Mouse (Mus musculus): ENCODE results near the gene Papolb. TPM values are rescaled to one million over a fixed set of nuclear protein-coding genes. Genes with fewer than 3 reads are reported as not detected.
A peak's percentile ranks its signal among the peaks of the same experiment; 100 is the strongest.

The Papolb gene
- polyA plus RNA-seq, 1 experiment from 2014 or later, result 0.09 TPM

GRCm38 (mm10) chr5:142489955-142490707 lies 39.7 kb downstream of the Papolb start:
- no peak for ATAC-seq (replicated peaks; ENCODE audit: insufficient number of reproducible peaks, insufficient read depth, low FRiP score, low read depth)
- Histone ChIP-seq H3K9ac (no peak overlapping the region), H3K4me2 (no peak overlapping the region), H3K27me3 (no peaks in the 10 kb centered on the region), H3K27ac (no peak overlapping the region), H3K9me3 (replicated peaks) (no peaks in the 10 kb centered on the region), H3K36me3 (no peaks in the 10 kb centered on the region), H3K4me1 (replicated peaks) (peaks cover 7% of the 10 kb centered on the region), H3K4me3 (no peak overlapping the region)
- 69% methylated on average over 9 of the region's 9 CpGs for WGBS

GRCm38 (mm10) chr5:142486654-142487053 lies 43.2 kb downstream of the Papolb start:
- no peak overlapping the region for H3K9ac ChIP-seq
- no peak overlapping the region for H3K4me3 ChIP-seq
- no peak for ATAC-seq (replicated peaks; ENCODE audit: insufficient number of reproducible peaks, insufficient read depth, low FRiP score, low read depth)
- 65% methylated on average over 9 of the region's 9 CpGs for WGBS
- no peaks in the 10 kb centered on the region for H3K9me3 ChIP-seq (replicated peaks)
- no peaks in the 10 kb centered on the region for H3K27me3 ChIP-seq
- H3K4me1 ChIP-seq (replicated peaks), result no peaks in the 10 kb centered on the region
- H3K4me2 ChIP-seq, result no peak overlapping the region
- H3K36me3 ChIP-seq, result no peaks in the 10 kb centered on the region
- H3K27ac ChIP-seq, result no peak overlapping the region

DNA sequence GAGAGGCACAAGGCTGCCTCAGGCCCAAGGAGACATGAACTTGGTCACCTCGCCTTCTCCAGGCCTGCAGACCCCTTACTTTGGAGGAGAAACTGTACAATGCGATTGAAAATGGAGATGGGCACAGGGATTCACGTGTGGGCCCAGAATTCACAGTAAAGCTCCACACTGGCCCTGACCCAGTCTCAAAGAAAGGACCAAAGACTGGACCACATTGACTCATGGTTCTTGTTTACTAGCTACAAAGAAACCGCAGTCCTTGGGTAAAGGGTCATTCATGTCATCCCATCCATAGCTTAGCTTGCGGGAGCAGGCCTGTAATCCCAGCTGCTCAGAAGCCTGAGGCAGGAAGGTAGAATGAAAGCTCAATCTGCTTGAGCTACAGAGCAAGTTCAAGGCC lies 46.3 kb downstream of the Papolb start:
- no peak overlapping the region for H3K9ac ChIP-seq
- 90% methylated on average over 5 of the region's 5 CpGs for WGBS
- no peak overlapping the region for H3K4me2 ChIP-seq
- no peak for ATAC-seq (replicated peaks; ENCODE audit: insufficient number of reproducible peaks, insufficient read depth, low FRiP score, low read depth)
- H3K4me1 ChIP-seq (replicated peaks), result peaks cover 6% of the 10 kb centered on the region
- no peaks in the 10 kb centered on the region for H3K36me3 ChIP-seq
- no peak overlapping the region for H3K27ac ChIP-seq
- H3K9me3 ChIP-seq (replicated peaks), result no peaks in the 10 kb centered on the region
- H3K27me3 ChIP-seq, result no peaks in the 10 kb centered on the region
- no peak overlapping the region for H3K4me3 ChIP-seq

DNA sequence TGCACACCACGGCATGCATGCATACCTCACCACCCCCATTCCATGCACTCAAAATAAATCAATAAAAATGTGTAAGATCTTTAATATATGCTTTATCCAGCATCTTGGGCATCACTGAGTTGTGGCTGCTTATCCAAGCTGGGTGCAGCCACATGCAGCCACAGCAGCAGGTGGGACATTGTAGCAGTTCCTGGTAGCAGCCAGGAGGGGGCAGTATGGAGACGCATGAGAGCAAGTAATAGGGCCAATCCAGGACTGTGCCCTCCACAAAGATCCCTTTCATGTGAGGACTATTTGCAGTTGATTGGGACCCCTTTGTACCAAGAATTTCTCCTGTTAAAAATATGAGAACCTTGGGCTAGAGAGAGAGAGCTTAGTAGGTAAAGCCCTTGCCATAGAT lies 47.4 kb downstream of the Papolb start:
- Histone ChIP-seq H3K4me1 (replicated peaks) (peaks cover 13% of the 10 kb centered on the region), H3K9ac (no peak overlapping the region), H3K36me3 (no peaks in the 10 kb centered on the region), H3K4me2 (no peak overlapping the region), H3K4me3 (no peak overlapping the region), H3K9me3 (replicated peaks) (no peaks in the 10 kb centered on the region), H3K27me3 (no peaks in the 10 kb centered on the region), H3K27ac (no peak overlapping the region)
- whole genome bisulfite sequencing, result 63% methylated on average over 2 of the region's 2 CpGs
- ATAC-seq (replicated peaks; ENCODE audit: insufficient number of reproducible peaks, insufficient read depth, low FRiP score, low read depth), result no peak

- no peaks in the 10 kb centered on the region; the same call in 1 of the 2 replicates for H3K36me3 ChIP-seq
- peaks cover 19% of the 10 kb centered on the region for H3K4me1 ChIP-seq (replicated peaks)
- WGBS, result 29% methylated on average over 17 of the region's 17 CpGs
- H3K4me3 ChIP-seq, result peak overlapping the region; percentile 26
- no peak overlapping the region; the same call in 1 of the 2 replicates for H3K9ac ChIP-seq
- no peaks in the 10 kb centered on the region for H3K9me3 ChIP-seq (replicated peaks)
- peak; percentile 54; the same call in 1 of the 2 replicates for ATAC-seq (replicated peaks; ENCODE audit: insufficient number of reproducible peaks, insufficient read depth, low FRiP score, low read depth)
- no peaks in the 10 kb centered on the region for H3K27me3 ChIP-seq
- no peak overlapping the region for H3K27ac ChIP-seq
- H3K4me2 ChIP-seq, result peak overlapping the region; percentile 53
Measured at GRCm38 (mm10) chr5:142478829-142479435, 50.9 kb downstream of the Papolb start.

DNA sequence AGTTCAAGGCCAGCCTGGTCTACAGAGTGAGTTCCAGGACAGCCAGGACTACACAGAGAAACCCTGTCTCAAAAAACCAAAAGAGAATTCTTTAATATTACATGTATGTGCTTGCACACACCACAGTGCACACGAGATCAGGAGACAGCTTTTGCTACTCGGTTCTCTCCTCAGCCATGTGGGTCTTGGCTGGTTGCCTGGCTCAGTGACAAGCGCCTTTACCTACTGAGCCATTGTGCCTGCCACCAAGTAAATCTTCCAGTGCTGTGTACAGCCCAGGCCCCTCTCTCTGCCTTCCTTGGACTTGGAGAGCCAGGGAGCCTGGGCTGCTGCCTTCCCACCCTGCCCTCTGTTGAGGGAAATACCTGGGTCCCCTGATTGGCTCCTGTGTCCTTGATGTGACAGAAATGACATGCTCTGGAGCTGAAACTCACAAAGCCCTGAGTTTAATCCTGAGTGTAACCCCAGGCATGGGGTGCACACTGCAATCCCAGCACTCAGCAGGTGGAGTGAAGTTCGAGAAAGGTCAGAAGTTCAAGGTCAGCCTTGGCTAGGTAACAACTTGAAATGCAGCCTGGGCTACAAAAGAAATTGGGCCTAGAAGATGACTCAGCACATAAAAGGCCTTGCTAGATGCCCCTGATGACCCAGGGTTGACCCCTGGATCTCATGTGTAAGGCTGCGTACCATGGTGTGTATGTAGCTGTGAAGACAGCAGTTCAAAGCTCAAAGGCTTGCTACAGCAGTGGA lies 51.8 kb downstream of the Papolb start:
- no peaks in the 10 kb centered on the region; the same call in 1 of the 2 replicates for H3K36me3 ChIP-seq
- no peak overlapping the region for H3K4me3 ChIP-seq
- no peaks in the 10 kb centered on the region for H3K27me3 ChIP-seq
- no peaks in the 10 kb centered on the region for H3K9me3 ChIP-seq (replicated peaks)
- WGBS, result 78% methylated on average over 5 of the region's 5 CpGs
- no peak for ATAC-seq (replicated peaks; ENCODE audit: insufficient number of reproducible peaks, insufficient read depth, low FRiP score, low read depth)
- peaks cover 19% of the 10 kb centered on the region for H3K4me1 ChIP-seq (replicated peaks)
- no peak overlapping the region for H3K4me2 ChIP-seq
- no peak overlapping the region for H3K9ac ChIP-seq
- H3K27ac ChIP-seq, result no peak overlapping the region

DNA sequence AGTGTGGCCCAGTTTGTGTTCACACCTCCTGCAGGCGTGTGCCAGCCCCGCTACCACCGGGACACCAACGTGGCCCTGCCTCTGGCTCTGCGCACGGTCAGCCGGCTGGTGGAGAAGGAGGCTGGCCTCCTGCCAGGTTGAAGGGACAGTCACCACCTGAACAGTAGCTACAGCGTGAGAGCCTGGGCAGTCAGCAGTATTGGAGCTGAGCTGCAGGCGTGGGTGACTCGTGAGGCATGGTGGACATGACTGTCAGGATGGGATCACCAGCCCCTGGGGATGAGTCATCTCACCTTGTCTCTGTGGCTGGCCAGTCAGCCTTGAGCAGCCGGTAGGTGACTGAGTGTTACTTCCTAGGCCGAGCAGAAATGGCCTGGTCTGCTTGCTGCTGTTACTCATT lies 52.5 kb downstream of the Papolb start:
- no peaks in the 10 kb centered on the region for H3K9me3 ChIP-seq (replicated peaks)
- H3K4me2 ChIP-seq, result no peak overlapping the region
- no peaks in the 10 kb centered on the region for H3K27me3 ChIP-seq
- H3K4me3 ChIP-seq, result no peak overlapping the region
- H3K27ac ChIP-seq, result no peak overlapping the region
- H3K4me1 ChIP-seq (replicated peaks), result peaks cover 19% of the 10 kb centered on the region
- WGBS, result 54% methylated on average over 12 of the region's 12 CpGs
- no peaks in the 10 kb centered on the region; the same call in 1 of the 2 replicates for H3K36me3 ChIP-seq
- peak; percentile 30; the same call in 1 of the 2 replicates for ATAC-seq (replicated peaks; ENCODE audit: insufficient number of reproducible peaks, insufficient read depth, low FRiP score, low read depth)
- H3K9ac ChIP-seq, result no peak overlapping the region

Other genes starting within 250 kb of the Papolb start
- 3.1 and 4.2 TPM in 2 replicates for gene Foxk1, start 128.6 kb downstream of the Papolb start, polyA plus RNA-seq (2015; fragmentation: Nextera tagmentation; extraction: Ambion mirVana)
- 6.0 and 8.8 TPM in 2 replicates for gene Ap5z1, start 66.1 kb downstream of the Papolb start, polyA plus RNA-seq (2015; fragmentation: Nextera tagmentation; extraction: Ambion mirVana)
- gene Radil, start 21.0 kb upstream of the Papolb start, polyA plus RNA-seq (2015; fragmentation: Nextera tagmentation; extraction: Ambion mirVana), result 8.6 and 9.7 TPM in 2 replicates
- 0.09 and 0.90 TPM in 2 replicates for gene Mmd2, start 78.7 kb upstream of the Papolb start, polyA plus RNA-seq (2015; fragmentation: Nextera tagmentation; extraction: Ambion mirVana)
- gene Wipi2, start 97.6 kb upstream of the Papolb start, polyA plus RNA-seq (2015; fragmentation: Nextera tagmentation; extraction: Ambion mirVana), result 23.9 and 28.3 TPM in 2 replicates
- 1.1 and 1.9 TPM in 2 replicates for gene Slc29a4, start 162.4 kb upstream of the Papolb start, polyA plus RNA-seq (2015; fragmentation: Nextera tagmentation; extraction: Ambion mirVana)

Measured in heart, embryonic 15.5 days (tissue).